Mouse (Mus musculus): ENCODE data around the gene Gabra2. TPM values are rescaled to one million over a fixed set of nuclear protein-coding genes. Genes with fewer than 3 reads are reported as not detected.

Gene Gabra2
- 0.41 TPM in 1 of 2 replicates, not detected in the other for polyA plus RNA-seq (2011; ENCODE audit: insufficient read depth, insufficient read length, low replicate concordance, missing spikeins)

DNA sequence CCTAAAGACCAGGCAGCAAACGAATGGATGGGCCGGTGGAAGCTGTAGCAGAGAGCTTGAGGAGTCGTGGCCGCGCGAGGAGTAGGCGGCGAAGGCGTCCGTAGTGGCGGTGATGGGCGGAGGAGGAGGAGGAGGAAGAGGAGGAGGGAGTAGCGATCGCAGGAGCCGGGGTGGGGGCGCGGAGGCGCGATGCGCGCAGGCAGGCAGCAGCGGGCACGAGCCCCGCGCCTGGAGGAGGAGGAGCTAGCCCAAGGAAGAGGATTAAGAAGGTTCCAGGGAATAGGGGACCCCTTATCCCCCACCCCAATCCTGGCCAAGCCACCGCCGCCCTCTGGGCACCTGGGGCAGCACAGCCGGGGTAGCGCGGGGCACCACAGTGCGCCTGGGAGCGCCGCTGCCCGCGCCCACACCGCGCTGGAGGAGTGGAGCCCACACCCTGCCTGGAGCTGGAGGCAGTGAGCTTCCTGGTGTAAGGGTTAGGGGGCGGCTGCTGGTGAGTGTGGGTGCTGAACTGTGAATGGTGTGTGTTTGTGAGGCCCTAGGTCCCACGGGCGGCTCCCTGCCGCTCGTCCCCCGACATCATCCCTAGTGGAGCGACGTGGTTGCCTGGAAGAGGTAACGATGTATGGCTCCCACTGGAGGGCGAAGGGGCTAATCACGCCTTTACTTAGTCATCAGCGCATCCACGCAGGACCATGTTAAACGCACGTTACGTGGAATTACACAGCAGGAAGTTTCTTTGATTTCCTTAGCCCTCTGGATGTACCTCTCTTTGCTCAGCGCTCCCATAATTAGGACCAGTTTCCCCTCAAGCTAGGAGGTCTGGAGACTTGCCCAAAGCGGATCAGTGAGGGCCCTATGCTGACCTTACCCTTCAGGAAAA is at the start of gene Gabra2:
Gene Gabra2 (minus strand): TSS at position 125 of the 883 bp plus-strand sequence.
- WGBS, result 5% methylated on average over 53 of the region's 55 CpGs
- no peak within 1 kb of the TSS for H3K4me3 ChIP-seq (replicated peaks; ENCODE audit: control insufficient read depth, low read depth, low read length)
- no peaks in the 10 kb centered on the region for H3K4me1 ChIP-seq (ENCODE audit: control insufficient read depth, insufficient read depth, low read length)
- H3K27ac ChIP-seq (ENCODE audit: control insufficient read depth, insufficient read depth, low read depth, low read length, poor library complexity), result no peak within 1 kb of the TSS
- no peak for TF ChIP-seq CTCF (IDR thresholded peaks at IDR 0.05; ENCODE audit: control insufficient read depth, insufficient read depth, low read length)
- TF ChIP-seq POLR2A (IDR thresholded peaks at IDR 0.05; ENCODE audit: borderline replicate concordance, control insufficient read depth, low read depth, low read length), result no peak

DNA sequence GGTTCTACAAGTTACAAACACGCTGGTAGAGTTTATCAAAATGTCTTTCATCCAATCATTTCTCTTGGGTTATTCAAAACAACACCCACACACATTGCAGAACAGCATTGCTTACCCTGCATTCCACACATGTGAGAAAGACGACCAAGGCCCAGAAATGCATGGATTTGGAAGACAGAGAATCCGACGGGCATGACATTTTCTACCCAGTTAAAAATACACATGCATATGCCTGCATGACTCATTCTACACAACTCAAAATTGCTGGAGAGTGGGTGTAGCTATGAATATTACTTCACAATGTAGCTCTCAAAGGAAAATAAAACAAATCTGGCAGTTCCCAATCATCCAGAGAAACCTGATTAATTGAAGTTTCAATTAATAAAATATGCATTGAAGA is 41.0 kb upstream of the Gabra2 start:
- TF ChIP-seq POLR2A (IDR thresholded peaks at IDR 0.05; ENCODE audit: borderline replicate concordance, control insufficient read depth, low read depth, low read length), result no peak
- no peak for TF ChIP-seq CTCF (IDR thresholded peaks at IDR 0.05; ENCODE audit: control insufficient read depth, insufficient read depth, low read length)
- H3K4me3 ChIP-seq (replicated peaks; ENCODE audit: control insufficient read depth, low read depth, low read length), result no peak overlapping the region
- no peaks in the 10 kb centered on the region for H3K4me1 ChIP-seq (ENCODE audit: control insufficient read depth, insufficient read depth, low read length)
- WGBS, result 70% methylated on average over 4 of the region's 4 CpGs
- no peak overlapping the region for H3K27ac ChIP-seq (ENCODE audit: control insufficient read depth, insufficient read depth, low read depth, low read length, poor library complexity)

DNA sequence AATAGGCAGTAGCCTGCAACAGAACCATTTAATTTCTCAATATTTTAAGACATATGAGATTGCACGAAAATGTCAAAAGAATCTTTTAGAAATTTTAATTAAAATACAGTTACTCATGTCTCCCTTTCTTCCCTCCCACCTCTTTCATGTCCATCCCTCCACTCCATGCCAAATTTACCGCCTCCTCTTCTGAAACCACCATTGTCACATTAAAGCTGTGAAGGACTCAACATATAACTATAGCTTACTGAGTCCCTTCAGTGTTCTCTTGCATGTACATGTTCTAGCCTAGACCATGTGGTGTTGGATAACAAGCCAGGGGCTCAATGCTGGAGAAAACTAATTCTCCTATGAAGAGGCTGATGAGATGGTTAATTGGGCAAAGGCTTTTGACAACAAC is 40.2 kb upstream of the Gabra2 start:
- 76% methylated on average over 2 of the region's 2 CpGs for WGBS
- Histone ChIP-seq H3K4me3 (replicated peaks; ENCODE audit: control insufficient read depth, low read depth, low read length) (no peak overlapping the region), H3K4me1 (ENCODE audit: control insufficient read depth, insufficient read depth, low read length) (no peaks in the 10 kb centered on the region), H3K27ac (ENCODE audit: control insufficient read depth, insufficient read depth, low read depth, low read length, poor library complexity) (no peak overlapping the region)
- TF ChIP-seq CTCF (IDR thresholded peaks at IDR 0.05; ENCODE audit: control insufficient read depth, insufficient read depth, low read length), result no peak
- no peak for TF ChIP-seq POLR2A (IDR thresholded peaks at IDR 0.05; ENCODE audit: borderline replicate concordance, control insufficient read depth, low read depth, low read length)

DNA sequence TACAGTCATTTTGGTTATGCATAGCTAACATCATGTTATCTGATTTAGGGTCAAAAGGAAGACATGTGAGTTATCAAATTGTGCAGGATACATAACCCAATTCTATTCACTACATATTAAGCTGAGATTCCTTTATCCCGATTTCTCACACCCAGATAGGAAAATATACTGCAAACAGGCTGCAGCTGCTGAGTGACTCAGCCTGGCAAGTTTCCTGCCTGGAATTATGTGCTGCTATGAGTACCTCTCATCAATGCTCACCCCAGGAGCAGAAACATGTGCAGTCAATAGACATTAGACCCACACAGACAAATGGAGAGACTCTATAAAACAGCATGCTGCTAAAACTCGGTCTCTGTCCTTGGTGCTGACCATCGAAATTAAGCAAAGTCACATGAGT is 32.1 kb upstream of the Gabra2 start:
- Histone ChIP-seq H3K27ac (ENCODE audit: control insufficient read depth, insufficient read depth, low read depth, low read length, poor library complexity) (no peak overlapping the region), H3K4me3 (replicated peaks; ENCODE audit: control insufficient read depth, low read depth, low read length) (no peak overlapping the region), H3K4me1 (ENCODE audit: control insufficient read depth, insufficient read depth, low read length) (no peaks in the 10 kb centered on the region)
- WGBS, result 58% methylated on average over 3 of the region's 3 CpGs
- TF ChIP-seq CTCF (IDR thresholded peaks at IDR 0.05; ENCODE audit: control insufficient read depth, insufficient read depth, low read length) (no peak), POLR2A (IDR thresholded peaks at IDR 0.05; ENCODE audit: borderline replicate concordance, control insufficient read depth, low read depth, low read length) (no peak)

DNA sequence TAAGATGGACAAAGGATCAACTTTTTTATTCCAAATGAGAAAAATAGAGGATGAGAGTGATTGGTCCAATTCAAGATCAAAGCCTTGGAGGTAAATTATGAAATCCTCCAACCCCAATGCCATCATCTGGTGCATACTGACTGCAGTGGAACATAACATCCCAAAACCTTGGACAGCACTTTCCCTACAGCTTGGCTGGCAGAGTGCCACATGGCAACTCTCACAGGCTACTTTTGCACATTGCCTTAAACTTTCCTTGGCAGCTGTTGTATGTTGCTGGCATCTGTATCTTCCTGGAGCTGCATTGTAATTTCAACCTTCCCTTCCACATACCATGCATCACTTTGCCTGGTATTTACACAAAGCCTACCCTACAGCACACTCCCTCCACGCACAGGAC is 19.6 kb upstream of the Gabra2 start:
- Histone ChIP-seq H3K4me1 (ENCODE audit: control insufficient read depth, insufficient read depth, low read length) (no peaks in the 10 kb centered on the region), H3K27ac (ENCODE audit: control insufficient read depth, insufficient read depth, low read depth, low read length, poor library complexity) (no peak overlapping the region), H3K4me3 (replicated peaks; ENCODE audit: control insufficient read depth, low read depth, low read length) (no peak overlapping the region)
- 45% methylated on average over 1 of the region's 1 CpGs for WGBS
- no peak for TF ChIP-seq POLR2A (IDR thresholded peaks at IDR 0.05; ENCODE audit: borderline replicate concordance, control insufficient read depth, low read depth, low read length)
- TF ChIP-seq CTCF (IDR thresholded peaks at IDR 0.05; ENCODE audit: control insufficient read depth, insufficient read depth, low read length), result no peak

- WGBS, result 5% methylated on average over 19 of the region's 19 CpGs
- H3K4me3 ChIP-seq (replicated peaks; ENCODE audit: control insufficient read depth, low read depth, low read length), result no peak overlapping the region
- TF ChIP-seq POLR2A (IDR thresholded peaks at IDR 0.05; ENCODE audit: borderline replicate concordance, control insufficient read depth, low read depth, low read length) (no peak), CTCF (IDR thresholded peaks at IDR 0.05; ENCODE audit: control insufficient read depth, insufficient read depth, low read length) (no peak)
- no peaks in the 10 kb centered on the region for H3K4me1 ChIP-seq (ENCODE audit: control insufficient read depth, insufficient read depth, low read length)
- no peak overlapping the region for H3K27ac ChIP-seq (ENCODE audit: control insufficient read depth, insufficient read depth, low read depth, low read length, poor library complexity)
Observed at GRCm38 (mm10) chr5:71095180-71095579, 469 bp downstream of the Gabra2 start.

DNA sequence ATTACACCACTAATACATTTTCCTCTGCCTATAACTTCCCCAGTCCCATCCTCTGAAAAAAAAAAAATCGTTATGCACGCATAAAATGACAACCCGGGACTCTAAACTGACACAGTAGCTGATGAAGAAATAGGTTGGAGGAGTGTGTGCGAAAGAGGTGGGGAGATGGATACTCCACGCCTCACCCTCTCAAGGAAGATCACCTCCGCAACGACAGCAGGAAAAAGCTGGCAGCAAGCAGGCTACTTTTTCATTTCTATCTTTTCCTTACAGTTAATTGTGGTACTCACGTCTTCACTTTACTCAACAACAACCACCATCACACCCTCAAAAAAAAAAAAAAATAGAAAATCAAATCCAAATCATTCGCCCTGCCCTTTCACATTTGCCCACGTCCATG is 873 bp downstream of the Gabra2 start:
- WGBS, result 26% methylated on average over 10 of the region's 10 CpGs

DNA sequence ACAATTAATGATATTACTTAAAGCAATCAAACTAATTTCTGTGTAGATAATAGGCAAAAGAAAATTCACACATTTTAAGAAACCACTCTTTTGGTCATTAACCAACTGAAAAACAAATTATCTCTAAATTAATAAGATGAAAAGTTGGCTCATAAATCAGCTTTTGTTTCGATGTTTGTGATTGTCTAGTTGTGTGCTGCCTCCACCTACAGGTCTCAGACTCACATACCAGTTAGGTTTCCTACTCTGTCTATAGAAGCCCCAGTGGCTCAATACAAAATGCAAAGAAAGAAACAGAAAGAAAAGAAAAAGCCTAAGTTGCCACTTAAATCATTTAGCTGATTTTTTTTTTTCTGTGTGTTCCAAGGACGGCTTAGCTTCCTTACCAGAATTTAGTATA is 1.8 kb downstream of the Gabra2 start:
- Histone ChIP-seq H3K4me1 (ENCODE audit: control insufficient read depth, insufficient read depth, low read length) (no peaks in the 10 kb centered on the region), H3K4me3 (replicated peaks; ENCODE audit: control insufficient read depth, low read depth, low read length) (no peak overlapping the region), H3K27ac (ENCODE audit: control insufficient read depth, insufficient read depth, low read depth, low read length, poor library complexity) (no peak overlapping the region)
- TF ChIP-seq CTCF (IDR thresholded peaks at IDR 0.05; ENCODE audit: control insufficient read depth, insufficient read depth, low read length) (no peak), POLR2A (IDR thresholded peaks at IDR 0.05; ENCODE audit: borderline replicate concordance, control insufficient read depth, low read depth, low read length) (no peak)
- 75% methylated on average over 2 of the region's 2 CpGs for WGBS

More for the DNA sequence above, 873 bp downstream of the Gabra2 start:
- TF ChIP-seq CTCF (IDR thresholded peaks at IDR 0.05; ENCODE audit: control insufficient read depth, insufficient read depth, low read length), result no peak
- no peak for TF ChIP-seq POLR2A (IDR thresholded peaks at IDR 0.05; ENCODE audit: borderline replicate concordance, control insufficient read depth, low read depth, low read length)
- Histone ChIP-seq H3K4me1 (ENCODE audit: control insufficient read depth, insufficient read depth, low read length) (no peaks in the 10 kb centered on the region), H3K4me3 (replicated peaks; ENCODE audit: control insufficient read depth, low read depth, low read length) (no peak overlapping the region), H3K27ac (ENCODE audit: control insufficient read depth, insufficient read depth, low read depth, low read length, poor library complexity) (no peak overlapping the region)

Measured in bone marrow, adult 2 months (tissue).